Mouse (Mus musculus) hindbrain, embryonic 16.5 days (tissue): ENCODE measurements around the gene Aasdh. TPM values are rescaled to one million over a fixed set of nuclear protein-coding genes. Genes with fewer than 3 reads are reported as not detected.
"Not testable (repeated sequence)": the region's sequence is repeated elsewhere in the genome, so short reads cannot be mapped to it uniquely, and the experiment has no call there.

Experiments used
- ATAC-seq: fragments of 200-750 bp; cut with Nextera tagmentation; 2 replicates; pipeline ENCODE4 v1.8.0; 2017; ENCODE audit warnings: moderate TSS enrichment, moderate library complexity
- H3K27ac ChIP-seq: fragments of 300-500 bp; sonication (generic); 2 replicates; pipeline ENCODE4 v1.5.1; 2014; ENCODE audit warnings: low read depth, mild to moderate bottlenecking, control low read depth, low read length, moderate library complexity
- H3K27me3 ChIP-seq: fragments of 300-500 bp; sonication (generic); replicated peaks from 2 replicates; pipeline ENCODE4 v1.6.1; 2014; ENCODE audit warnings: low read length; ENCODE audit not compliant: control insufficient read depth, insufficient read depth
- H3K36me3 ChIP-seq: fragments of 300-500 bp; sonication (generic); 2 replicates; pipeline ENCODE4 v1.6.1; 2014; ENCODE audit warnings: mild to moderate bottlenecking, low read length, moderate library complexity, mixed read lengths; ENCODE audit not compliant: control insufficient read depth, insufficient read depth
- H3K4me1 ChIP-seq: fragments of 300-500 bp; sonication (generic); 2 replicates; pipeline ENCODE4 v1.6.1; 2014; ENCODE audit warnings: low read depth, low read length; ENCODE audit not compliant: control insufficient read depth, insufficient read depth
- H3K4me2 ChIP-seq: fragments of 300-500 bp; sonication (generic); 2 replicates; pipeline ENCODE4 v1.6.1; 2014; ENCODE audit warnings: mild to moderate bottlenecking, low read length, control low read depth, moderate library complexity
- H3K4me3 ChIP-seq: fragments of 300-500 bp; sonication (generic); 2 replicates; pipeline ENCODE4 v1.5.1; 2014; ENCODE audit warnings: mild to moderate bottlenecking, low read length, control low read depth, moderate library complexity
- H3K9ac ChIP-seq: fragments of 300-500 bp; sonication (generic); 2 replicates; pipeline ENCODE4 v1.6.1; 2014; ENCODE audit warnings: low read depth, mild to moderate bottlenecking, control low read depth, low read length, moderate library complexity
- H3K9me3 ChIP-seq: fragments of 300-500 bp; sonication (generic); 2 replicates; pipeline ENCODE4 v1.6.1; 2014; ENCODE audit warnings: mild to moderate bottlenecking, low read length, moderate library complexity; ENCODE audit not compliant: control insufficient read depth
- WGBS: fragments of 180-500 bp; shearing (Covaris S2); extraction: QIAGEN DNeasy Blood & Tissue Kit; methylation state at CpG from one replicate; pipeline ENCODE4 v1.1.7; 2014; 5-methylcytosine and 5-hydroxymethylcytosine counted together
- polyA plus RNA-seq: library from polyadenylated mRNA; unstranded; fragments of >200 nt; fragmentation: Nextera tagmentation; extraction: Ambion mirVana; gene quantifications from 2 replicates; pipeline ENCODE4 v1.2.1, GENCODE M21; 2015

Gene Aasdh
- polyA plus RNA-seq, 1 experiment from 2014 or later = 14.0 TPM

DNA sequence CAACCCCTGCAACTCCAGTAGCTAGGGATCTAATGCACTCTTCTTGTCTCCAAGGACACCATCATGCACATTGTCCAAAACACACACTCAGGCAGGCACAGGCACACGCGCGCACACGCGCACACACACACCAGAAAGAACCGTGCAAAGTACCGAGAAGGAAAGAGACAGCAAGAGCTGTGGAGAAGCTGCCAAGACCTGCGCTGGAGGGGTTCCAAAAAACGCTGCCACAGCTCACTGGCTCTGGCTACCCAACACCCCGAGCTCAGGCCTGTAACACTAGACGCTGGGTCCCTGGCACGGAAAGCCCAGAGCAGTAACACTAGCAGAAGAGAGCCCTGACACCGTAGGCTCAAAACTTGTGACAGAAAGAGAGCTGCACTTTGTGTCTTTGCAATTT, 18.1 kb upstream of the Aasdh start:
- H3K4me1 ChIP-seq = no peaks in the 10 kb centered on the region; the same call in 1 of the 2 replicates
- peaks cover 18% of the 10 kb centered on the region for H3K36me3 ChIP-seq
- ATAC-seq = peak; percentile 69
- H3K9ac ChIP-seq = no peak overlapping the region
- 77% methylated on average over 13 of the region's 13 CpGs for WGBS
- H3K9me3 ChIP-seq = 0 out of 2 replicates have a peak, but pooled peaks cover under 1% of the 10 kb centered on the region
- H3K27me3 ChIP-seq = no peaks in the 10 kb centered on the region
- no peak overlapping the region for H3K27ac ChIP-seq
- H3K4me2 ChIP-seq = no peak overlapping the region
- no peak overlapping the region for H3K4me3 ChIP-seq

- 82% methylated on average over 4 of the region's 4 CpGs for whole genome bisulfite sequencing
- H3K4me3 ChIP-seq = no peak overlapping the region
- no peak overlapping the region for H3K27ac ChIP-seq
- H3K9ac ChIP-seq = no peak overlapping the region
- no peaks in the 10 kb centered on the region; the same call in 1 of the 2 replicates for H3K4me1 ChIP-seq
- no peak overlapping the region for H3K4me2 ChIP-seq
- no peaks in the 10 kb centered on the region for H3K9me3 ChIP-seq
- H3K36me3 ChIP-seq = peaks cover 24% of the 10 kb centered on the region
- ATAC-seq = no peak
- no peaks in the 10 kb centered on the region for H3K27me3 ChIP-seq
Observed at GRCm38 (mm10) chr5:76922833-76923232, 17.5 kb upstream of the Aasdh start.

DNA sequence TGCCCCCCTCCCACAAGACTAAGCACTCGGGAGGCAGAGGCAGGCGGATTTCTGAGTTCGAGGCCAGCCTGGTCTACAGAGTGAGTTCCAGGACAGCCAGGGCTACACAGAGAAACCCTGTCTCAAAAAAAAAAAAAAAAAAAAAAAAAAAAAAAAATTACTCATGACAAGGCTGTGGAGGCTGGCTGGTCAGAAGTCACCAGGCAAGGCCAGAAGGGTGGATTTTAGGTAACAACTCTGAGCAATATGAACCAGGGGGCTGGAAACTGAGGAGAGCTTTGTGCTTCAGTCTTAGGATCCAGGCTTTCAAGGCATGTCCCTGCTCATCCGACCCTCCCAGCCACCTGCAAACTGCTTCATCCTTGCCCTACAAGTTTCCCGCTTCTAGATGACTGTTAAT, 7.2 kb upstream of the Aasdh start:
- not testable (repeated sequence) for ATAC-seq, H3K27ac ChIP-seq, H3K4me2 ChIP-seq, H3K4me1 ChIP-seq, H3K27me3 ChIP-seq, H3K9me3 ChIP-seq, H3K36me3 ChIP-seq, H3K4me3 ChIP-seq, H3K9ac ChIP-seq
- 93% methylated on average over 5 of the region's 5 CpGs for WGBS

- Histone ChIP-seq H3K4me1 (peaks cover 7% of the 10 kb centered on the region; the same call in 1 of the 2 replicates), H3K4me3 (no peak overlapping the region), H3K27me3 (no peaks in the 10 kb centered on the region), H3K36me3 (peaks cover 6% of the 10 kb centered on the region), H3K9ac (no peak overlapping the region), H3K9me3 (no peaks in the 10 kb centered on the region), H3K27ac (no peak overlapping the region), H3K4me2 (no peak overlapping the region)
- no peak for ATAC-seq
- WGBS = 84% methylated on average over 3 of the region's 3 CpGs
Observed at GRCm38 (mm10) chr5:76910807-76911206, 5.5 kb upstream of the Aasdh start.

DNA sequence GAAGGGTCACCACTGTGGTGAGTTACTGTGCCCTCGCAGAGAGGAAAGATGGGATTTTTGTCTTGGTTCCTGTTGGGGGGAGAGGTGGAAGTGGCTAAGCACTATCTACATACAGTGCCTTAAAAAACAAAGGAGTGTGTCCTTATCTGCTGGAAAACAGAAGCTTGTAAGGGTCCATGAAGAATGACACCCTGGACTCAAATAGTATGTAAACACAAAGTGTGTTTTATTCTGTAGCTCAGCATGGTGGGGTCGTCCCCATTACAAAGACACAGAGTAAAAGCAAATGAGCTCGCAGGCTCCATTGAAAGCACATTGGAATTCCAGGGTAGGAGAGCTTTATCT, 813 bp upstream of the Aasdh start:
- Histone ChIP-seq H3K9me3 (no peaks in the 10 kb centered on the region), H3K4me1 (peaks cover 7% of the 10 kb centered on the region; the same call in 1 of the 2 replicates)
- 25% methylated on average over 3 of the region's 3 CpGs for WGBS

DNA sequence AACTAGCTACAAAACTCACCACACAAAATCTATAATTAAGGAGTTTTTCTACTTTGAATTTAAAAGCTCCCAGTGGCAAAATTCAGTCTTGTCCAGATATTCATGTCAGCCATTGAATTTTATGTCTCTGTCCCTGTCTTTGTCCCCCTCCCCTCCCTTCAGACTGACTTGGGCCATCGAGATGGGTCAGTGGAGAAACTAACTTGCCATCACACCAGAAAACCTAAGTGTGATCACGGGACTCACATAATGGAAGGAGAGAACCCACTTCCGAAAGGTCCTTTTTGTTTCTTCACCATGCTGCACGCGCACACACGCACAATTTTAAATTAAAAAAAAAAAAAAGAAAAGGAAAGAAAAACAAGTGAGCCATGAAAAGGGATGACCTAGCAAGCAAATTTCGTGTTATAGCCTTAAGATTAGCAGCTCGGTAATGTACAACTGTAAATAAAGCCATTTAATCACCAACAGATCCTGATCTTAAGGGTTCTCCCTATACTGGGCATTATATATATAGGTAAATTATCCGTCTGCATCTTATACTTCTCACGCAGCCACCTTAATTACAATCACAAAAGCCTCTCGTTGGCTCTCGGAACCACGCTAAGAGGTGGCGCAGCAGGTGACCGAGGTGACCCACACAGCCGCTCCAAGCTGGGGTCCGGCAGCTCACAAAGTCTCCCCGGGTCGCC, 455 bp downstream of the Aasdh start:
- H3K27me3 ChIP-seq = no peaks in the 10 kb centered on the region
- peaks cover 3% of the 10 kb centered on the region; the same call in 1 of the 2 replicates for H3K36me3 ChIP-seq
- H3K4me3 ChIP-seq = peak overlapping the region; percentile 72
- peak; percentile 76 for ATAC-seq
- peak overlapping the region; percentile 56 for H3K4me2 ChIP-seq
- peak overlapping the region; percentile 83 for H3K9ac ChIP-seq
- no peaks in the 10 kb centered on the region for H3K9me3 ChIP-seq
- peak overlapping the region; percentile 82 for H3K27ac ChIP-seq
- 1% methylated on average over 19 of the region's 19 CpGs for WGBS
- H3K4me1 ChIP-seq = peaks cover 7% of the 10 kb centered on the region; the same call in 1 of the 2 replicates

More for the DNA sequence above, 813 bp upstream of the Aasdh start:
- H3K36me3 ChIP-seq = no peaks in the 10 kb centered on the region
- peak overlapping the region; percentile 81 for H3K4me2 ChIP-seq
- no peak for ATAC-seq
- H3K27ac ChIP-seq = peak overlapping the region; percentile 88
- no peaks in the 10 kb centered on the region for H3K27me3 ChIP-seq
- H3K4me3 ChIP-seq = peak overlapping the region; percentile 72
- H3K9ac ChIP-seq = peak overlapping the region; percentile 83

DNA sequence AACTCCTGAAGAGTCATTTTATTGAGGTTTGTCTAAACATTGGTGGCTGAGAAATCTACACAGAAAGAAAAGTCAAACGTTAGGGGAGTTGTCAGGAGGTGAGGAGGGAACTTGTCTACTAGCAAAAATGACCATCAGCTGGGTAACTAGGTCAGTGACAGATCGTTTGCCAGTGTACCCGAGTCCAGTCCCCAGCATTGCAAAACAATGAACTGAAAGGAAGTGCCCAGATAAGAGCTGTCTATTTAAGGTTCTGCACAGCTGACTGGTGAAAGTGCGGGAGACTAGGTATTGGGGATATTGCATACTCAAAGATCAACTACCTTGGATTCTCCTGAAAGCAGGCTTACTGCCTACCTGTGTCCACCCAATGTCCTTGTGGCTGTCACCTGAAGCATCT, 3.2 kb downstream of the Aasdh start:
- Histone ChIP-seq H3K4me2 (no peak overlapping the region), H3K36me3 (peaks cover 3% of the 10 kb centered on the region; the same call in 1 of the 2 replicates), H3K27ac (no peak overlapping the region), H3K9me3 (no peaks in the 10 kb centered on the region), H3K9ac (no peak overlapping the region), H3K4me1 (peaks cover 7% of the 10 kb centered on the region; the same call in 1 of the 2 replicates), H3K4me3 (no peak overlapping the region), H3K27me3 (no peaks in the 10 kb centered on the region)
- ATAC-seq = no peak
- 84% methylated on average over 4 of the region's 4 CpGs for WGBS

DNA sequence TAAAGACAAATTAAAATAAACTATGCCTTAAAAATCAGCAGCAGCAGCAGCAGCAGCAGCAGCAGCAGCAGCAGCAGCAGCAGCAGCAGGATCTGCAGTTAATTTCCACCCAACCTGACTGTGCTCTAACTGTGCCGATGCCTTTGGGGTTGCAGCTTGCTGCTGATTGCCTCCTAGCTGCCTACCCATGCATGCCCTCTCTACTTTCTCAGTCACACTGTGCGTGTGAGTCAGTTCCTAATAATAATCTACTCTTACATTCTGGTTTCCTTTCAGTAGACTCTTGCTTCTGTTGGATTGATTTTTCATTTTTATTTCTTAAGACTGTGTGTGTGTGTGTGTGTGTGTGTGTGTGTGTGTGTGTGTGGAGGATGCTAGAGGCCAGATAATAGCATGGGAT, 12.2 kb downstream of the Aasdh start:
- Histone ChIP-seq H3K4me3 (no peak overlapping the region), H3K9me3 (no peaks in the 10 kb centered on the region), H3K4me2 (no peak overlapping the region), H3K36me3 (peaks cover 2% of the 10 kb centered on the region; the same call in 1 of the 2 replicates), H3K27ac (no peak overlapping the region), H3K4me1 (no peaks in the 10 kb centered on the region), H3K9ac (no peak overlapping the region), H3K27me3 (no peaks in the 10 kb centered on the region)
- 84% methylated on average over 2 of the region's 2 CpGs for WGBS
- ATAC-seq = no peak

GRCm38 (mm10) chr5:76892608-76893007, 12.7 kb downstream of the Aasdh start:
- H3K4me1 ChIP-seq = no peaks in the 10 kb centered on the region
- 93% methylated on average over 2 of the region's 2 CpGs for WGBS
- no peak overlapping the region for H3K9ac ChIP-seq
- no peak overlapping the region for H3K4me3 ChIP-seq
- peaks cover 2% of the 10 kb centered on the region; the same call in 1 of the 2 replicates for H3K36me3 ChIP-seq
- no peak overlapping the region for H3K4me2 ChIP-seq
- H3K27ac ChIP-seq = no peak overlapping the region
- no peak for ATAC-seq
- no peaks in the 10 kb centered on the region for H3K27me3 ChIP-seq
- H3K9me3 ChIP-seq = no peaks in the 10 kb centered on the region
